ENCODE assay signal across 9 mouse cellular contexts in genomic region chr3:136969796-136970195, GRCm38 (mm10).
DNase-seq lines count a peak whose midpoint lies in the region; ATAC-seq and TF ChIP-seq lines count a peak whose summit lies in the region.
"Had no signal": no experiment of that assay in that cellular context is flagged by ENCODE, and none has a peak within 500 bp of the region (broad histone marks: within the 10 kb centered on the region; RNA-seq: fewer than 3 reads in every experiment).

No protein-coding gene starts in this region.

- H3K9ac ChIP-seq in liver, adult 2 months (ENCODE audit: low read depth, low read length) = no peak overlapping the region
- H3K9ac ChIP-seq in liver, embryonic 12.5 days = no peak overlapping the region
- H3K9ac ChIP-seq in limb, embryonic 13.5 days = no peak overlapping the region

- TF ChIP-seq POLR2A in liver, adult 2 months (IDR thresholded peaks at IDR 0.05; ENCODE audit: extremely low read depth, insufficient read depth, low read length) = no peak

- H3K4me1 ChIP-seq in liver, adult 2 months (ENCODE audit: control insufficient read depth, insufficient read depth, low read length) = no peaks in the 10 kb centered on the region
- H3K4me1 ChIP-seq in liver, embryonic 12.5 days = no peaks in the 10 kb centered on the region
- peaks cover 16% of the 10 kb centered on the region for H3K4me1 ChIP-seq in limb, embryonic 13.5 days

- H3K36me3 ChIP-seq in liver, adult 2 months (ENCODE audit: control insufficient read depth, insufficient read depth, low read length) = no peaks in the 10 kb centered on the region
- H3K36me3 ChIP-seq in liver, embryonic 12.5 days = no peaks in the 10 kb centered on the region
- no peaks in the 10 kb centered on the region for H3K36me3 ChIP-seq in limb, embryonic 13.5 days

- no peak overlapping the region for H3K4me3 ChIP-seq in liver, adult 2 months (ENCODE audit: insufficient read depth, low read depth, low read length)
- no peak overlapping the region for H3K4me3 ChIP-seq in liver, embryonic 12.5 days
- no peak overlapping the region for H3K4me3 ChIP-seq in limb, embryonic 13.5 days

- H3K9me3 ChIP-seq in liver, embryonic 12.5 days (replicated peaks) = no peaks in the 10 kb centered on the region
- no peaks in the 10 kb centered on the region for H3K9me3 ChIP-seq in limb, embryonic 13.5 days

- H3K79me2 ChIP-seq in liver, adult 2 months (ENCODE audit: control insufficient read depth, insufficient read depth, low read length) = no peaks in the 10 kb centered on the region

- no peaks in the 10 kb centered on the region for H3K27me3 ChIP-seq in liver, adult 2 months (ENCODE audit: control insufficient read depth, insufficient read depth, low read length)
- no peaks in the 10 kb centered on the region for H3K27me3 ChIP-seq in liver, embryonic 12.5 days (replicated peaks)
- H3K27me3 ChIP-seq in limb, embryonic 13.5 days = no peaks in the 10 kb centered on the region

- no peak overlapping the region for H3K4me2 ChIP-seq in liver, embryonic 12.5 days
- H3K4me2 ChIP-seq in limb, embryonic 13.5 days (replicated peaks) = no peak overlapping the region

- peak; percentile 57 for DNase-seq in adrenal gland, postnatal 14 days
- no peak for DNase-seq in adrenal gland, adult 8-10 months
- DNase-seq in liver, adult 2 months (ENCODE audit: extremely low read depth, low read depth, low spot score) = peak; percentile 90
- DNase-seq in heart, adult 8-10 months (ENCODE audit: low spot score) = peak; percentile 28
- DNase-seq in spleen, postnatal 4 days (ENCODE audit: low spot score in 2 of 2) = no peak
- DNase-seq: thymus, postnatal 14 days had no signal

- ATAC-seq in liver, embryonic 12.5 days = no peak
- peak; percentile 92 for ATAC-seq in limb, embryonic 13.5 days (ENCODE audit: low FRiP score, low read depth)
- ATAC-seq in granulocyte monocyte progenitor cell, adult 5-6 weeks (replicated peaks; ENCODE audit: poor library complexity, severe bottlenecking) = no peak

- no peak overlapping the region for H3K27ac ChIP-seq in liver, adult 2 months (replicated peaks; ENCODE audit: insufficient read depth, low read depth, low read length)
- no peak overlapping the region for H3K27ac ChIP-seq in liver, embryonic 12.5 days
- H3K27ac ChIP-seq in limb, embryonic 13.5 days = no peak overlapping the region

- TF ChIP-seq CTCF in liver, adult 2 months (IDR thresholded peaks at IDR 0.05; ENCODE audit: low read depth, low read length) = no peak

- WGBS in liver, adult 2 months = 13% methylated on average over 4 of the region's 4 CpGs
- WGBS in liver, embryonic 12.5 days (ENCODE audit: insufficient replicate concordance) = 62% methylated on average over 4 of the region's 4 CpGs
- WGBS in limb, embryonic 13.5 days = 22% methylated on average over 4 of the region's 4 CpGs

Comparison
In these comparisons a context has a peak if more than half of its experiments do, and no peak if none do; other contexts are left out.
1. DNase-seq: peak in adrenal gland, postnatal 14 days (single experiment), liver, adult 2 months (single experiment) and heart, adult 8-10 months (single experiment); none in adrenal gland, adult 8-10 months (single experiment) and spleen, postnatal 4 days (0 of 2).